Mouse (Mus musculus) embryonic fibroblast, embryonic 13.5 days (primary cell): Measurements from ENCODE around the gene Gse1.

Experiments used
- CTCF ChIP-seq: IDR thresholded peaks from 2 replicates; pipeline ENCODE4 v1.5.1; 2011; ENCODE audit warnings: mild to moderate bottlenecking, control low read depth, low read length, moderate library complexity, borderline replicate concordance; ENCODE audit not compliant: insufficient read depth
- POLR2A ChIP-seq: IDR thresholded peaks from 2 replicates; pipeline ENCODE4 v1.6.1; 2011; ENCODE audit warnings: low read depth, mild to moderate bottlenecking, control low read depth, low read length, moderate library complexity

- no peak for TF ChIP-seq CTCF
- TF ChIP-seq POLR2A, result no peak
These were observed 68.7 kb downstream of the Gse1 start for GRCm38 (mm10) chr8:120297000-120297399.
